Mouse (Mus musculus): Measurements from ENCODE around the gene Mtmr4.

DNA sequence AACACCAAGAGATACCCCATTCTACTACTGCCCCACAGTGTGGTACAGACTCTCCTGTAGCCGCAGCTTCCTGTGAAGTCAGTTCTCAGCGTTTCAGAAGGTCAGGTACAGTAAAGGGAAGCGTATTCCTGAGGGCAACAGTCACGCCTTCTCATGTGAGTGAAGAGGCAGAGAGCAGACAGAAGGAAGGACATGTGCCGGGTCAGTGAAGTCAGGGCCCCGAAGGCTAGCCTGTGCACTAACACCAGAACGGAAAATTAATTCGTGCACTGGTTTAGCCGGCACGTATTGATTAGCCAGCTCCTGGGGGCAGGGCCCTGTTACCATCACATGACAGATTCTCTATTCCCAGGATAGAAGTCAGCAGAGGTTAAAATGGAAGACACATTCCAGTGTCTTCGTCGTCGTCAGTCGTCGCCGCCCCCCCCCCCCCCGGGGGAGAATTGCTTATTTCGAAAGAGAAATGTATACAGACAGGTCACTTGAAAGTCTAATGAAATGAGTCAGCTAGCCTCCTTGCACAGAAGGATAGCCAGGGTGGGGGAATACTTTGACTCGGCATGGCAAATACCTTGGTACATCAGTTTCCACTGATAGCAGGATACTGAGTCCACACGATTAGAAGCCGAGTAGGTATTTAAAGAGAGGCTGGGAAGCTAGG is 17.3 kb upstream of the Mtmr4 start:
- TF ChIP-seq CTCF (IDR thresholded peaks at IDR 0.05; ENCODE audit: low read depth) (no peak), EP300 (IDR thresholded peaks at IDR 0.05; ENCODE audit: low read depth) (no peak)

Data from heart, postnatal 0 days (tissue).